28 mouse cellular contexts compared by ENCODE assay signal in the genomic region with DNA sequence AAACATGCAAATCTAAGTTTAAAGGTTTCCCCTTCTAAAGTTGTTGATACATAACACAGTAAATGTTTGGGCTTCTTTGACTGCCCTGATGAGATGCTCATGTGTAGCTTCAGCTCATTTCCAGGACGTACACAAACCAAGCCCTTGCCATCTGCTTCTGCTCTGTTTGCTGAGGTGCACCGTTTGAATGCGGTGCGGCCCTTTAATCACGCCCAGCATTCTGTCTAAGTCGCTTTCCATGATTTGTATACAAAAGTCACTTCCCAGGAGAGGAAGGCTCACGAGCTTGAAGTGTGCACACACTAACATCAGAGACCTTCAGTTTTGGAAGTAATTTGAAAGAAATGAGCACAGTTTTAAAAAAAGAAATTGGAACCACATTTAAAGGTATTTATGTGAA. TPM values are rescaled to one million over a fixed set of nuclear protein-coding genes. Genes with fewer than 3 reads are reported as not detected.
A peak's percentile ranks its signal among the peaks of the same experiment; 100 is the strongest.
DNase-seq lines count a peak whose midpoint lies in the region; ATAC-seq lines count a peak whose summit lies in the region.
"Had no signal": no experiment of that assay in that cellular context is flagged by ENCODE, and none has a peak within 500 bp of the region (broad histone marks: within the 10 kb centered on the region; RNA-seq: fewer than 3 reads in every experiment).

No protein-coding gene starts in this region.

- no peak overlapping the region for H3K4me2 ChIP-seq in embryonic facial prominence, embryonic 11.5 days (ENCODE audit: low read depth, low read length)
- H3K4me2 ChIP-seq in limb, embryonic 13.5 days (replicated peaks), result no peak overlapping the region
- H3K4me2 ChIP-seq in midbrain, embryonic 12.5 days (replicated peaks), result no peak overlapping the region
- H3K4me2 ChIP-seq in midbrain, embryonic 15.5 days, result no peak overlapping the region
- no peak overlapping the region for H3K4me2 ChIP-seq in embryonic facial prominence, embryonic 15.5 days (replicated peaks)
- H3K4me2 ChIP-seq: embryonic facial prominence, embryonic 13.5 days; forebrain, embryonic 12.5 days had no signal

- H3K9me3 ChIP-seq in embryonic facial prominence, embryonic 11.5 days (replicated peaks; ENCODE audit: control insufficient read depth, low read length), result no peaks in the 10 kb centered on the region
- H3K9me3 ChIP-seq in embryonic facial prominence, embryonic 10.5 days, result no peaks in the 10 kb centered on the region
- H3K9me3 ChIP-seq in limb, embryonic 13.5 days, result no peaks in the 10 kb centered on the region
- no peaks in the 10 kb centered on the region for H3K9me3 ChIP-seq in limb, embryonic 10.5 days (replicated peaks)
- no peaks in the 10 kb centered on the region for H3K9me3 ChIP-seq in midbrain, embryonic 12.5 days
- H3K9me3 ChIP-seq in midbrain, embryonic 15.5 days, result no peaks in the 10 kb centered on the region
- no peaks in the 10 kb centered on the region for H3K9me3 ChIP-seq in embryonic facial prominence, embryonic 15.5 days (replicated peaks)
- H3K9me3 ChIP-seq: embryonic facial prominence, embryonic 13.5 days; forebrain, embryonic 10.5 days; forebrain, embryonic 12.5 days; G1E had no signal

- H3K4me1 ChIP-seq in embryonic facial prominence, embryonic 11.5 days (ENCODE audit: control insufficient read depth, insufficient read depth, low read length), result no peaks in the 10 kb centered on the region
- H3K4me1 ChIP-seq in embryonic facial prominence, embryonic 10.5 days, result no peaks in the 10 kb centered on the region; the same call in 1 of the 2 replicates
- peaks cover 11% of the 10 kb centered on the region for H3K4me1 ChIP-seq in limb, embryonic 13.5 days
- no peaks in the 10 kb centered on the region for H3K4me1 ChIP-seq in limb, embryonic 10.5 days
- peaks cover 13% of the 10 kb centered on the region for H3K4me1 ChIP-seq in midbrain, embryonic 12.5 days
- H3K4me1 ChIP-seq in midbrain, embryonic 15.5 days, result peaks cover 15% of the 10 kb centered on the region
- H3K4me1 ChIP-seq in embryonic facial prominence, embryonic 15.5 days, result peaks cover 17% of the 10 kb centered on the region

- ATAC-seq in embryonic facial prominence, embryonic 11.5 days (replicated peaks; ENCODE audit: insufficient number of reproducible peaks, low FRiP score, low TSS enrichment, low read depth), result no peak
- ATAC-seq in limb, embryonic 13.5 days (ENCODE audit: low FRiP score, low read depth), result no peak
- ATAC-seq in midbrain, embryonic 12.5 days (ENCODE audit: low FRiP score, low read depth), result no peak
- ATAC-seq in midbrain, embryonic 15.5 days (replicated peaks), result no peak
- no peak for ATAC-seq in embryonic facial prominence, embryonic 15.5 days (ENCODE audit: insufficient number of reproducible peaks, low FRiP score, low TSS enrichment, low read depth)
- ATAC-seq: activated CD4-positive, CD25-positive, alpha-beta regulatory T cell, adult 4 months; CD4-positive, CD25-positive, alpha-beta regulatory T cell, adult 4 months; forebrain, embryonic 14.5 days; forebrain, embryonic 16.5 days; Patski had no signal

- no peak overlapping the region for H3K4me3 ChIP-seq in embryonic facial prominence, embryonic 11.5 days (ENCODE audit: low read depth, low read length)
- H3K4me3 ChIP-seq in embryonic facial prominence, embryonic 10.5 days, result no peak overlapping the region
- H3K4me3 ChIP-seq in limb, embryonic 13.5 days, result no peak overlapping the region
- H3K4me3 ChIP-seq in limb, embryonic 10.5 days, result no peak overlapping the region
- H3K4me3 ChIP-seq in midbrain, embryonic 12.5 days, result no peak overlapping the region
- no peak overlapping the region for H3K4me3 ChIP-seq in midbrain, embryonic 15.5 days
- H3K4me3 ChIP-seq in embryonic facial prominence, embryonic 15.5 days (replicated peaks), result no peak overlapping the region
- H3K4me3 ChIP-seq: embryonic facial prominence, embryonic 13.5 days; erythroblast, embryonic 14.5 days; forebrain, embryonic 10.5 days; forebrain, embryonic 12.5 days had no signal

- intact Hi-C loops in left cerebral cortex, postnatal 14 days (cut with DNase I), result no loop called here

- 64% methylated on average over 7 of the region's 7 CpGs for WGBS in embryonic facial prominence, embryonic 11.5 days
- 73% methylated on average over 7 of the region's 7 CpGs for WGBS in embryonic facial prominence, embryonic 10.5 days
- 61% methylated on average over 7 of the region's 7 CpGs for WGBS in limb, embryonic 13.5 days
- 72% methylated on average over 7 of the region's 7 CpGs for WGBS in limb, embryonic 10.5 days
- WGBS in midbrain, embryonic 12.5 days, result 71% methylated on average over 7 of the region's 7 CpGs
- 52% methylated on average over 7 of the region's 7 CpGs for WGBS in midbrain, embryonic 15.5 days
- WGBS in embryonic facial prominence, embryonic 15.5 days, result 45% methylated on average over 7 of the region's 7 CpGs

- H3K27ac ChIP-seq in embryonic facial prominence, embryonic 11.5 days (replicated peaks; ENCODE audit: low read depth, low read length), result no peak overlapping the region
- H3K27ac ChIP-seq in embryonic facial prominence, embryonic 10.5 days (replicated peaks), result no peak overlapping the region
- peak overlapping the region; percentile 55 for H3K27ac ChIP-seq in limb, embryonic 13.5 days
- no peak overlapping the region for H3K27ac ChIP-seq in limb, embryonic 10.5 days
- 0 out of 2 replicates have a peak overlapping the region, but pooled peaks have one; percentile 12 for H3K27ac ChIP-seq in midbrain, embryonic 12.5 days (replicated peaks)
- H3K27ac ChIP-seq in midbrain, embryonic 15.5 days, result no peak overlapping the region
- H3K27ac ChIP-seq in embryonic facial prominence, embryonic 15.5 days (replicated peaks), result 0 out of 2 replicates have a peak overlapping the region, but pooled peaks have one; percentile 35
- H3K27ac ChIP-seq: forebrain, embryonic 10.5 days; forebrain, embryonic 12.5 days had no signal

- no peaks in the 10 kb centered on the region; the same call in none of the 2 replicates for H3K36me3 ChIP-seq in embryonic facial prominence, embryonic 11.5 days (replicated peaks; ENCODE audit: control insufficient read depth, insufficient read depth, low read depth, low read length)
- peaks cover 86% of the 10 kb centered on the region for H3K36me3 ChIP-seq in embryonic facial prominence, embryonic 10.5 days (replicated peaks)
- H3K36me3 ChIP-seq in limb, embryonic 13.5 days, result peaks cover 68% of the 10 kb centered on the region
- peaks cover 91% of the 10 kb centered on the region for H3K36me3 ChIP-seq in limb, embryonic 10.5 days
- peaks cover 60% of the 10 kb centered on the region for H3K36me3 ChIP-seq in midbrain, embryonic 12.5 days
- H3K36me3 ChIP-seq in midbrain, embryonic 15.5 days (replicated peaks), result peaks cover 15% of the 10 kb centered on the region
- peaks cover 61% of the 10 kb centered on the region for H3K36me3 ChIP-seq in embryonic facial prominence, embryonic 15.5 days

- no peaks in the 10 kb centered on the region for H3K27me3 ChIP-seq in embryonic facial prominence, embryonic 11.5 days (ENCODE audit: control insufficient read depth, insufficient read depth, low read length)
- H3K27me3 ChIP-seq in embryonic facial prominence, embryonic 10.5 days (replicated peaks; ENCODE audit: low read depth, poor library complexity, severe bottlenecking), result no peaks in the 10 kb centered on the region
- H3K27me3 ChIP-seq in limb, embryonic 13.5 days, result no peaks in the 10 kb centered on the region
- H3K27me3 ChIP-seq in limb, embryonic 10.5 days (ENCODE audit: low read depth, poor library complexity, severe bottlenecking), result no peaks in the 10 kb centered on the region
- H3K27me3 ChIP-seq in midbrain, embryonic 12.5 days, result no peaks in the 10 kb centered on the region
- H3K27me3 ChIP-seq in midbrain, embryonic 15.5 days (replicated peaks), result no peaks in the 10 kb centered on the region
- H3K27me3 ChIP-seq in embryonic facial prominence, embryonic 15.5 days, result no peaks in the 10 kb centered on the region
- H3K27me3 ChIP-seq: CH12.LX; embryonic facial prominence, embryonic 13.5 days; forebrain, embryonic 12.5 days; Patski had no signal

- no peak overlapping the region for H3K9ac ChIP-seq in embryonic facial prominence, embryonic 11.5 days (replicated peaks; ENCODE audit: low read length)
- no peak overlapping the region for H3K9ac ChIP-seq in limb, embryonic 13.5 days
- H3K9ac ChIP-seq in midbrain, embryonic 12.5 days (replicated peaks), result no peak overlapping the region
- H3K9ac ChIP-seq in midbrain, embryonic 15.5 days, result no peak overlapping the region
- no peak overlapping the region for H3K9ac ChIP-seq in embryonic facial prominence, embryonic 15.5 days
- H3K9ac ChIP-seq: embryonic facial prominence, embryonic 13.5 days; forebrain, embryonic 12.5 days had no signal

- peak; percentile 64 for DNase-seq in embryonic facial prominence, embryonic 11.5 days (ENCODE audit: low spot score)
- DNase-seq in embryonic facial prominence, embryonic 10.5 days (ENCODE audit: low spot score), result no peak
- DNase-seq in limb, embryonic 10.5 days (ENCODE audit: low spot score), result no peak
- no peak for DNase-seq in left cerebral cortex, postnatal 14 days (ENCODE audit: low spot score in 2 of 2)
- DNase-seq: adrenal gland, adult 8-10 months; adrenal gland, postnatal 14 days; adrenal gland, postnatal 36 days; B cell, adult 2 months; cerebellum, adult 11-12 months; cerebellum, adult 2 months; cerebellum, adult 9-10 months; cerebellum, postnatal 10 days; cerebellum, postnatal 25 days had no signal

RNA-seq across cellular contexts. Expression of a gene that starts 31.3 kb away (rescaled TPM):
- 133 and 137 TPM in 2 replicates for polyA plus RNA-seq in embryonic facial prominence, embryonic 11.5 days (2014; fragmentation: Nextera tagmentation; extraction: Ambion mirVana)
- polyA plus RNA-seq in embryonic facial prominence, embryonic 10.5 days (2016; fragmentation: Nextera tagmentation; extraction: Ambion mirVana), result 127 and 133 TPM in 2 replicates
- polyA plus RNA-seq in limb, embryonic 13.5 days (2015; fragmentation: Nextera tagmentation; extraction: Ambion mirVana), result 114 and 116 TPM in 2 replicates
- 136 and 137 TPM in 2 replicates for polyA plus RNA-seq in limb, embryonic 10.5 days (2016; fragmentation: Nextera tagmentation; extraction: Ambion mirVana)
- 110 and 113 TPM in 2 replicates for polyA plus RNA-seq in midbrain, embryonic 12.5 days (2016; fragmentation: Nextera tagmentation; extraction: Ambion mirVana)
- polyA plus RNA-seq in midbrain, embryonic 15.5 days (2015; fragmentation: Nextera tagmentation; extraction: Ambion mirVana), result 98.0 and 102 TPM in 2 replicates
- 101 and 104 TPM in 2 replicates for polyA plus RNA-seq in embryonic facial prominence, embryonic 15.5 days (2015; fragmentation: Nextera tagmentation; extraction: Ambion mirVana)
- 10 to 100 TPM; 71.3 to 71.8 TPM for total RNA-seq in left cerebral cortex, postnatal 14 days (2021)

RNA-seq across cellular contexts. Expression of a gene that starts 55.3 kb away (rescaled TPM):
- 36.3 and 36.8 TPM in 2 replicates for polyA plus RNA-seq in embryonic facial prominence, embryonic 11.5 days (2014; fragmentation: Nextera tagmentation; extraction: Ambion mirVana)
- polyA plus RNA-seq in embryonic facial prominence, embryonic 10.5 days (2016; fragmentation: Nextera tagmentation; extraction: Ambion mirVana), result 44.3 and 49.5 TPM in 2 replicates
- 22.8 and 22.9 TPM in 2 replicates for polyA plus RNA-seq in limb, embryonic 13.5 days (2015; fragmentation: Nextera tagmentation; extraction: Ambion mirVana)
- polyA plus RNA-seq in limb, embryonic 10.5 days (2016; fragmentation: Nextera tagmentation; extraction: Ambion mirVana), result 7.4 and 13.1 TPM in 2 replicates
- 55.9 and 61.8 TPM in 2 replicates for polyA plus RNA-seq in midbrain, embryonic 12.5 days (2016; fragmentation: Nextera tagmentation; extraction: Ambion mirVana)
- 60.1 and 64.8 TPM in 2 replicates for polyA plus RNA-seq in midbrain, embryonic 15.5 days (2015; fragmentation: Nextera tagmentation; extraction: Ambion mirVana)
- polyA plus RNA-seq in embryonic facial prominence, embryonic 15.5 days (2015; fragmentation: Nextera tagmentation; extraction: Ambion mirVana), result 34.1 and 39.3 TPM in 2 replicates
- total RNA-seq in left cerebral cortex, postnatal 14 days (2021), result 10 to 100 TPM; 62.1 to 66.1 TPM
- total RNA-seq: CH12.LX had no signal
- polyA plus RNA-seq: activated CD4-positive, CD25-positive, alpha-beta regulatory T cell, adult 4 months; CD4-positive, CD25-positive, alpha-beta regulatory T cell, adult 4 months; G1E had no signal

Comparison
In these comparisons a context has a peak if more than half of its experiments do, and no peak if none do; other contexts are left out.
1. H3K27ac ChIP-seq: peak in limb, embryonic 13.5 days (single experiment), midbrain, embryonic 12.5 days (single experiment) and embryonic facial prominence, embryonic 15.5 days (single experiment); none in embryonic facial prominence, embryonic 11.5 days (single experiment), embryonic facial prominence, embryonic 10.5 days (single experiment), limb, embryonic 10.5 days (single experiment) and midbrain, embryonic 15.5 days (single experiment).